Comparison of ENCODE assay signal across 27 mouse cellular contexts in genomic region chr7:125217630-125218029, GRCm38 (mm10).
"Had no signal": no experiment of that assay in that cellular context is flagged by ENCODE, and none has a peak within 500 bp of the region (broad histone marks: within the 10 kb centered on the region; RNA-seq: fewer than 3 reads in every experiment).

No protein-coding gene starts in this region.

- DNase-seq: gastrocnemius, postnatal 14 days; gastrocnemius, postnatal 36 days; heart, adult 2 months; heart, postnatal 14 days; heart, postnatal 36 days; kidney, adult 11 months; kidney, adult 2 months; kidney, adult 9 months; kidney, postnatal 14 days; kidney, postnatal 36 days; layer of hippocampus, adult 9-11 months; liver; liver, embryonic 13.5 days had no signal

- H3K4me3 ChIP-seq: heart, adult 2 months; heart, embryonic 13.5 days; heart, embryonic 15.5 days; hindbrain, embryonic 13.5 days; hindbrain, embryonic 15.5 days; kidney, embryonic 15.5 days; left cerebral cortex, adult 2 months; limb, embryonic 10.5 days; limb, embryonic 12.5 days; liver, embryonic 13.5 days; liver, embryonic 15.5 days had no signal

- H3K36me3 ChIP-seq: heart, embryonic 13.5 days; heart, embryonic 15.5 days; hindbrain, embryonic 13.5 days; hindbrain, embryonic 15.5 days; kidney, embryonic 15.5 days; limb, embryonic 10.5 days; limb, embryonic 12.5 days; liver, embryonic 13.5 days; liver, embryonic 15.5 days had no signal

- H3K4me1 ChIP-seq: heart, embryonic 13.5 days; heart, embryonic 15.5 days; hindbrain, embryonic 15.5 days; kidney, embryonic 15.5 days; liver, embryonic 13.5 days; liver, embryonic 15.5 days had no signal

- H3K27me3 ChIP-seq: heart, embryonic 13.5 days; heart, embryonic 15.5 days; hindbrain, embryonic 13.5 days; hindbrain, embryonic 15.5 days; kidney, embryonic 15.5 days; liver, embryonic 13.5 days; liver, embryonic 15.5 days had no signal

- H3K27ac ChIP-seq: heart, adult 2 months; heart, embryonic 13.5 days; heart, embryonic 15.5 days; hindbrain, embryonic 13.5 days; hindbrain, embryonic 15.5 days; hindbrain, postnatal 0 days; kidney, embryonic 15.5 days; kidney, postnatal 0 days; left cerebral cortex, adult 2 months; limb, embryonic 10.5 days; limb, embryonic 12.5 days; liver, embryonic 13.5 days; liver, embryonic 15.5 days had no signal

- H3K9me3 ChIP-seq: heart, embryonic 13.5 days; heart, embryonic 15.5 days; hindbrain, embryonic 13.5 days; hindbrain, embryonic 15.5 days; kidney, embryonic 15.5 days; limb, embryonic 10.5 days; limb, embryonic 12.5 days; liver, embryonic 13.5 days; liver, embryonic 15.5 days had no signal

- H3K4me2 ChIP-seq: heart, embryonic 11.5 days; heart, embryonic 13.5 days; heart, embryonic 15.5 days; hindbrain, embryonic 13.5 days; hindbrain, embryonic 15.5 days; kidney, embryonic 15.5 days; limb, embryonic 12.5 days; liver, embryonic 11.5 days; liver, embryonic 13.5 days; liver, embryonic 15.5 days had no signal

- H3K9ac ChIP-seq: heart, embryonic 13.5 days; heart, embryonic 15.5 days; hindbrain, embryonic 13.5 days; hindbrain, embryonic 15.5 days; kidney, embryonic 15.5 days; limb, embryonic 12.5 days; liver, embryonic 13.5 days; liver, embryonic 15.5 days had no signal

- ATAC-seq: hindbrain, postnatal 0 days; intestine, embryonic 16.5 days had no signal
